Mouse (Mus musculus): ENCODE data around the gene Rpa1.

- no peak for TF ChIP-seq CTCF (IDR thresholded peaks at IDR 0.05; ENCODE audit: insufficient read depth, low read length)
- no peak for TF ChIP-seq POLR2A (IDR thresholded peaks at IDR 0.05; ENCODE audit: borderline replicate concordance, extremely low read depth, low read depth, low read length)
These were observed 7.3 kb downstream of the Rpa1 start for GRCm38 (mm10) chr11:75340698-75341345.

Data from lung, adult 2 months (tissue).